Mouse (Mus musculus) cerebellum, adult 11 months (tissue): ENCODE results near the gene Mcm6.
"Not testable (repeated sequence)": the region's sequence is repeated elsewhere in the genome, so short reads cannot be mapped to it uniquely, and the experiment has no call there.

Experiments
- DNase-seq: peaks from one replicate; pipeline ENCODE4 v3.0.0; 2022

Gene Mcm6

GRCm38 (mm10) chr1:128328218-128328617 is 31.2 kb downstream of the Mcm6 start, which contains the start of gene Lct:
Gene Lct, minus strand, starts transcription at chr1:128328318.
- DNase-seq, result no peak

GRCm38 (mm10) chr1:128327165-128327564 is 32.3 kb downstream of the Mcm6 start:
- DNase-seq, result no peak

DNA sequence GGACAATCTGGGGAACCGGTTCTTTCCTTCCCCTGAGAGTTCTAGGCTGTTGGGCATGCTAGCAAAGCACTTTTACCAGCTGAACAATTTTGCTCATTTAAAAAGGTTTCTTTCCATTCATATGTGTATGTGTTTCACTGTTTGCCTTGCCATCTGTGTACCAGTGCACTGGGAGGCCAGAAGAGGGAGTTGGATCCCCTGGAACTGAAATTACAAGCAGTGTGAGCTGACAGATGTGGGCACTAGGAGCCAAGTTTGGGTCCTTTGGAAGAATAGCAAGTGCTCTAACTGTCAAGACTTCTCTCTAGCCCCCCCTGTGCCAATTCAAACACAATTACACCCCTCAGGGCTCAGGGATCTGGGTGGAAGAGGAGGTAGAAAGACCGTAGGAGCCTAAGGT is 34.7 kb downstream of the Mcm6 start:
- DNase-seq, result no peak

- DNase-seq, result no peak
Observed at GRCm38 (mm10) chr1:128323026-128323643, 36.3 kb downstream of the Mcm6 start.

DNA sequence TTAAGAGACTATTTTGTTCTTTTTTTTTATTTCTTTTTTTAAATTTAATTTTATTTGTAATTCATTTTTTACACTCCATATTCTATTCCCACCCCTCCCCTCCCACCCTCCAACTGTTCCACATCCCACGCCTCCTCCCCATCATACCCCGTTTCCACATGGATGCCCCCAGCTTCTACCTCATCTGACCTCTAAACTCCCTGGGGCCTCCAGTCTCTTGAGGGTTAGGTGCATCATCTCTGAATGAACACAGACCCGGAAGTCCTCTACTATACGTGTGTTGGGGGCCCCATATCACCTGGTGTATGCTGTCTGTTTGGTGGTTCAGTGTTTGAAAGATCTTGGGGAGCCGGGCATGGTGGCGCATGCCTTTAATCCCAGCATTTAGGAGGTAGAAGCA is 40.2 kb downstream of the Mcm6 start:
- DNase-seq, result not testable (repeated sequence)

- no peak for DNase-seq
Observed at GRCm38 (mm10) chr1:128314665-128315064, 44.8 kb downstream of the Mcm6 start.

GRCm38 (mm10) chr1:128309043-128309442 is 50.4 kb downstream of the Mcm6 start:
- DNase-seq, result no peak

GRCm38 (mm10) chr1:128303900-128304299 is 55.6 kb downstream of the Mcm6 start:
- DNase-seq, result peak; percentile 88

DNA sequence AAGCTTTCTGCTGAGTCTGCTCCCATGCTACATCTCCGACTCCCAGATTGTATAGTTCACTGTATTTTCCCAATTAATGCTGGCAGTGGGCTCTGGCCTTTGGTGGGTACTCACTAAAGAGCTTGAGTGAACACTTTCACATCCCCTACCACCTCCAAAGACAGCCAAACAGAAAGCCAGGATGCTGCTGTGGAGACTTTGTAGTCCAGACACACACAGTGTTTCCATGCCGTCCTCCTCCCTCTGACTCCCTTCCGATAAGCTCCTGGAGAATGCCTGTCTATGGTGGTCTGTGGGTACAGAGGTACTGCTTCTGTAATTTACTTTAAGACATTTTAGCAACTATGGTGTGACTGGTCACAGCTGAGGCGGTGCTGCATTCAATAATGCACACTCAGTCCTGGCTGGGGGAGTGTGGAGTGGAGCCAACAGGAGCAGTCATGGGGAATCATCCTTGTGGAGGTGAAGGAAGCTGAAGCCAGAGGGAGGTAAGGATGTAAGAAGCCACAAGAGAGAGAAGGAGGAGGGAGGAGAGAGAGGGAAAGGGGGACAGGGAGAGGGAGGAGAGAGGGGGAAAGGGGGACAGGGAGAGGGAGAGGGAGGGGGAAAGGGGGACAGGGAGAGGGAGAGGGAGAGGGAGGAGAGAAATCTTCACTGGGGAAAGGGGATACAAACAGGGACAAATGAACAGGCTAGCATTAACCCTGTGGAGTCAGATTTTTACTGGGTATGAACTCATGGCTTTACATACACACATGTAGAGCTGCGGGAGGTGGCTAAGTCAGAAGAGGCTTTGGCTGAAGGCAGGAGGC is 63.5 kb downstream of the Mcm6 start:
- DNase-seq, result no peak

DNA sequence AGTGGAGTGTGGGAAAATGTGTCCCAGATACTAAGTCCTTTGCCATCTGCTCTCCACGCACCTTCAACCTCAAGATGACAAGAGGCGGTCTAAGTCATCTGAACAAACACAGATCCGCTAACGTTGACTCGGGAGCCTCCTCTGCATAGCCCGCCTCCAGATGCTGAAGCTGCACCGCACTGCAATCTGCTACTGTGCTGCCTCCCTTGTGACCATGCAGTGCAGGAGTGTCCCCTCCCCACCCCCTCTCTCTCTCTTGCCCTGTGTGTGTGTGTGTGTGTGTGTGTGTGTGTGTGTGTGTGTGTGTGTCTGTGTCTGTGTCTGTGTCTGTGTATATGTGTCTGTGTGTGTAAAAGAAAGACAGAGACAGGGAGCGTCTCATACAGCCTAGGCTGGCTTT is 64.2 kb downstream of the Mcm6 start:
- no peak for DNase-seq

GRCm38 (mm10) chr1:128293524-128293923 is 65.9 kb downstream of the Mcm6 start:
- DNase-seq, result peak; percentile 61

DNA sequence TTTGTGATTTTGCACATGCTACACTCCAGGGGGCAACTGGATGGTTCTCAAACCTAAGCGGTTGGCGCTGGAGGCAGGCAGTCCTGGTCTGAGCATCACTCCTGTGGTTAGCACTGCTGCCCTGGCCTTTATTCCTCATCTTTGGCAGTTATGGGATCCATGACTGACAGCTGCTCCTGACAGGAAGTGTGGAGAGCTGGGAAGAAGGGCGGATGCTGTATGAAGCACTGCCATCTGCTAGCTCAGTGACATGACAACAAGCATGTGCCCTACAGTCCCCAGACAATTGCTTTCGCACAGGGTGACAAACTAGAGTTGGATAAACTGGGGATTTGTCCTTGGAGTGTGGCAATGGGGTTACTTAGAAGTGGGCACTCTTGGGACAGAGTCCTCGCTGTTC is 69.2 kb downstream of the Mcm6 start:
- no peak for DNase-seq

- no peak for DNase-seq
Observed at GRCm38 (mm10) chr1:128285136-128285535, 74.3 kb downstream of the Mcm6 start.

- no peak for DNase-seq
Observed at GRCm38 (mm10) chr1:128284157-128284690, 75.2 kb downstream of the Mcm6 start.

DNA sequence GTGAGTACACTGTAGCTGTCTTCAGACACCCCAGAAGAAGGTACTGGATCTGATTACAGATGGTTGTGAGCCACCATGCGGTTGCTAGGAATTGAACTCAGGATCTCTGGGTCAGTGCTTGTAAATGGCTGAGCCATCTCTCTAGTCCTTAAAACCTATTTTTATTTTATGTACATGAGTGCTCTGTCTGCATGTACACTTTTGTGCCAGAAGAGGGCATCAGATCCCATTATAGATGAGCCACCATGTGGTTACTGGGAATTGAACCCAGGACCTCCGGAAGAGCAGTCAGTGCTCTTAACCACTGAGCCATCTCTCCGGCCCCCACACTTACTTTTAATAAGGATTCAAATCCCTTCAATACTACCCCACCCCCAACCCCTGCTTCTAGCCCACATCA is 76.5 kb downstream of the Mcm6 start:
- no peak for DNase-seq

GRCm38 (mm10) chr1:128281753-128282152 is 77.7 kb downstream of the Mcm6 start:
- no peak for DNase-seq
